Mouse (Mus musculus): ENCODE results near the gene Gm47995. TPM values are rescaled to one million over a fixed set of nuclear protein-coding genes. Genes with fewer than 3 reads are reported as not detected.
A peak's percentile ranks its signal among the peaks of the same experiment; 100 is the strongest.
"Not testable (repeated sequence)": the region's sequence is repeated elsewhere in the genome, so short reads cannot be mapped to it uniquely, and the experiment has no call there.

Gene Gm47995
- total RNA-seq (2015) (not detected in 2 replicates), total RNA-seq (2017) (not detected in 2 replicates)

DNA sequence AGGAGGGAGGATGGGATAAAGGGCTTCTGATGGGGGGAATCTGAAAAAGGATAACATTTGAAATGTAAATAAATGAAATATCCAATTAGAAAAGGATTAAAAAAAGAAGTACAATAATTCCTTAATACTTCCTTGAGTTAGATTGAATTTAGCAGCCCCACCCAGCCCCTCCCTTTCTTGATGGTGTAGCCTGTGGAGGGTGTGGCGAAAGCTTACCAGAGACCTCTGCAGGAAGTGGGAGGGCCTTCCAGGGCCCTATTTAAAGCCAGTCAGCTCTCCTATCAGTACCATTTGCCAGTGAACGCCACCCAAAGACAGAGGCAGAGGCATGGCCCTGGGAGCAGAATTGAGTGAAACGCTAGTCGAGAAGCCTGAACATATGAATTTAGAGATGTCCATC, at the start of gene Gm47995:
TSS of gene Gm47995 (plus strand) at position 329 of the 400 bp plus-strand sequence.
- peak; percentile 61 for ATAC-seq (replicated peaks; ENCODE audit: poor library complexity)

DNA sequence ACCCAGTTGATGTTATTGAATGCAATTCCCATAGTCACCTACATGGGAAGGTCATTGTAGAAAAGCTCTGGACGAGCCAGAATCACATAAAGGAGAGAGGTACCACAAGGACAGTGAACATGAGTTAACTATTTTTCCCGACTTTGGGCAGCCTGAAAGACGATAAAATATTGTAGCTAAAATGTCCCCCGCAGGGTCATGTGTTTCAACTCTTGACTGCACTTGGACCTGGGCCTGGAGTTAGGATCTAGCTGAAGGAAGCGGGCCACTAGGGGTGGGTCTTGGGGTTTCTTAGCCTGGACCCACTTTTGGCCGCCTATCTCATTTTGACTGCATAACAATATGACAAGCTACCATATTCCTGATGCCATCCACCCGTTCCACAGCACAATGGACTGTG, 48.0 kb upstream of the Gm47995 start:
- ATAC-seq (replicated peaks; ENCODE audit: poor library complexity) = no peak

DNA sequence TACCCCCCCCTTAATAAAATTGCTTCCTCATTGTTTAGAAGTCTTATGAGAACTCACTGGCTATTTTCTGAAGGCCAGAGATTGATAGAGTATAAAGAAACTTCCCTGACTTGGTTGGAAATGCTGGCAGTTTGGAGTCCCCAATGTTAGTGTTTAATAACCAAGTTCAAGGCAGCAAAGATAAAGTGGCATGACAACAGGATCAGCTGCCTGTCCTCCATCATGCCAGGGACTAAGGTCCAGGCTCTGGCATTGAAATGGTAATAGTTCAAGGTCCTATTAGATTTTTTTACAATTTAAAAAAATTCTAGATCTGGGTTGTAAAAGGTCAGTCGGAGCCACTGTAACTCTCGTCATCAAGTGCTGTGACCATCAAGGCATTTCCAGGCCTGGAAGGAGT, 47.2 kb upstream of the Gm47995 start:
- no peak for ATAC-seq (replicated peaks; ENCODE audit: poor library complexity)

DNA sequence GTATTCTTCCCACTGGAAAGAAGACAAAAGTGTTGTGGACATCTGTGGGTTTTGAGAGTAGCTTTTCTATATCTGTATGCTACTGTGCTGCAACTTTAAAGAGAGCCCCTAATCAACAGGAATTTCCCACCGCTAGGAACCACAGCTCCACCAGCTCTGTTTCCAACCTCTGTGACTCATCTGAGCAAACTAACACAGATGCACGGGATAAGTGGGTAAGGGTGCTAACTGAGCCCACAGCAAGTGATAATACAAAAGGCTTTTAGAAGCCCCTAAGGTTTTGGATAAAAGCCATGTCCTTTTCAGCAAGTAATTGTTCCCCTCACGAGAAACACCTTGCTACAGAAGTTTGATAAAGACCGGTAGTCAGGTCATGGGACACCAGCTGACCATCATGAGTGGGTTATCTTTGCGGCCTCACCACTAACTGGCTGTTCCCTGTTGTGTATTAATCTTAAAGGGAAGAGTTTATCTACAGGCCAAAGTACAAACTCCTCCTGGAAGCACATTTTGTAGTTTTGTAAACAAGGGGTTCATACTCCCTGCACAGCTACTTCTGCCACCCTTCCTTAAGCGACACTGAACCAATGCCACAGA, 45.1 kb upstream of the Gm47995 start:
- 0 out of 2 replicates have a peak, but pooled peaks have one; percentile 30 for ATAC-seq (replicated peaks; ENCODE audit: poor library complexity)

DNA sequence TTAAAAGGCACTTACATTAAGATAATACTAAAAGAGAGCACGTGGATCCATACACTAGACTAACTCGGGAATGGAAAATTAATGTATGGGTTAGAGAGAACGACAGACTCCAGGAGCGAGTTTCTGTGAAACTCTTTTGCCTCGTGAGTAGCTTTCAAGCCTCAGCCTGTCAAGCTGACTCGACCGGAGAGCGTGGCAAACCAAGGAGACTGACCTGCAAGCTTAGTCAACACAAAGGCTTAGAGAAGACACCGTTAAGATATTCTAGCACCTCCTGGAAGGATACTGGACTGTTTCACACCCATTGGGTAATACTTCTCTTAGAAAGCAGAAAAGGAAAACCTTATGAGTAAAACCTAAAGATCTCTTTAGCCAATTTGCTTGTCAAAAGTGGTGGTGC, 44.1 kb upstream of the Gm47995 start:
- not testable (repeated sequence) for ATAC-seq (replicated peaks; ENCODE audit: poor library complexity)

DNA sequence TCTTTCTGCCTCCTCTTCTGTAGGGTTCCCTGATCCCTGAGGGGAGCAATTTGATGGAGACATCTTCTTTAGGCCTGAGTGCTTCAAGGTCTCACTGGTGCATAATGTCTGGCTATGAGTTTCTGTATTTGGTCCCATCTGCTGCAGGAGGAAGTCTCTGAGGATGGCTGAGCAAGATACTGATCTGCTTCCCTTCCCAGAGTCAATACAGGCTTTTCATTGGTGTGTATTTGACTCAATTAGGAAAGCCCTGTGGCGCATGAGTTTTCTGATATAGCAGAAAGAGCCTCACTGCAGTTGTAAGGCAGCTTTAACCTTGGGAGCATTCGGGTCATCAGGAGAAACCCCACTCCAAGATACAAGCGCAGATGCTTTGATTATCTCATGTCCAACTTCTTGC, 42.1 kb upstream of the Gm47995 start:
- no peak for ATAC-seq (replicated peaks; ENCODE audit: poor library complexity)

DNA sequence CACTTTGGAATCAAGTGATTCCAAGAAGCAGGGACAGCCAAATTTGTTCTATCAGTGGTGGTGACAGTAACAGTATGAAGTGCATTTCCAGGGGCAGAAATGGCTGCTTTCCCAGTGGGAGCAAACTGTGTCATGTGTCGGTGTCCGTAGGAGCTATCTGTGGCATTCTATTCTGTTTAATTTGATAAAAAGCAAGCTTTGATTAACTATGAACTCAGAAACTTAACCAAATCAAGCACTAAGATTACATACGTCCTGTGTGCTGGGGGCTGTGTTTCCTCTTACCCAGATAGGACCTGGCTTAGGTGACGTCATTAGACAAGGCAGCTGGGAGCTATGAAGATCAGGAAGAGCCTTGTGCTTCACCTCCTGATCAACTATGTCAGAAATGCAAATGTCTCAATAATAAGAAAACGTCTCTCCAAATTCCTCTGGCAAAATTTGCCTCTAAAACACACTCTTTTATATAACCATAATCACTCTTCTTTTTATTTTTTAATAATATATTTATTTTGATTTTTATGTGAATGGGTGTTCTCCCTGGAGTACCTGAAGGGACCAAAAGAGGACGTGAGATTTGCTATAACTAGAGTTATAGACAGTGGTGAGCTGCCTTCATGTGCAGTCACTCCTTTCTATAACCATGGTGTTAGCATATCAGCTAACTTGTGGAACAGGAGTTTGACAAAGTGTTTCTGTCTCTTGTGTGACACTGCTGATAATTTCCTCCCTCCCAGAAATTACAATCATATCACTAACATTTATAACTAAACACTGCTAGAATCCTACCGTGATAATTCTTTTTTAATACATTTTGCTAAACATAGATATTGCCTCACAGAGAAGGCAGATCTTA, 41.2 kb upstream of the Gm47995 start:
- ATAC-seq (replicated peaks; ENCODE audit: poor library complexity) = peak; percentile 76

DNA sequence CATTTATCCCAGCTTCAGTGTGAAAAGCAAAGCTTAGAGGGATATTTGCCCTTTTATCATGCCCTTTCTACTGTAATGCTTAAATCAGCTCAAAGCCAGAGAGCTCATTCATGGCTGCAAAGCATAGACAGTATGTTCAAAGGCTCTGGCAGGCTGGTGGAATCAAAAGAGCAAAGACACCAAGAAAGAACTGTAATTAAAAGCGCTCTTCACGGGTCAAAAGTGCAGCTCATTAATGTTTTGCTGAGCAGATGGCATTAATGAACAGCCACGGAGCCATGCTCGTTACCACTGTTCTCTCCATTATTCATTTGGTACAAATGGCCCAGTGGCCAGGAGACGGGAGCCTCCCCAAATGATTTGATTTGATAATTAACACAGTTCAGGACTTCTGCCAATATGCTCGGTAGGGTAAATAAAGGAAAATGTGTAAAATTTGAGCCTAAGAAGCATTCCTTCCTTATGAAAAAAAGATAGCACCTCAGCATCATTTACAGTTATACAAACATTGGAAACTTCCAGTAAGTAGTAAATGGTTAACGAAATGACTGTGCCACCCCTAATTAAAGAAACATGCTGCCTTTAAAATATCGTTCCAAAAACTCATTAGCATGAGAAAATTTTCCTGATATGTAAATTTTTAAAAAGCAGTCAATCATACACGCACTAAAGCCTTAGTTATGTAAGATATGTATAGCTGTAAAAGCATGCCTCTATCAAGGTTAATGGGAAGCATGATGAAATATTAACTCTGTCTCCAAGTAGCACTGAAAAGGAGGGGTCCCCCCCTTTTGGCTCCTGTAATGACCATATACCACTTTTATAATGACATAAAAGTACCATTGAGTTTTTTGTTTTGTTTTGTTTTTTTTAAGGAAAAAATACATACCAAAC, 40.0 kb upstream of the Gm47995 start:
- no peak for ATAC-seq (replicated peaks; ENCODE audit: poor library complexity)

DNA sequence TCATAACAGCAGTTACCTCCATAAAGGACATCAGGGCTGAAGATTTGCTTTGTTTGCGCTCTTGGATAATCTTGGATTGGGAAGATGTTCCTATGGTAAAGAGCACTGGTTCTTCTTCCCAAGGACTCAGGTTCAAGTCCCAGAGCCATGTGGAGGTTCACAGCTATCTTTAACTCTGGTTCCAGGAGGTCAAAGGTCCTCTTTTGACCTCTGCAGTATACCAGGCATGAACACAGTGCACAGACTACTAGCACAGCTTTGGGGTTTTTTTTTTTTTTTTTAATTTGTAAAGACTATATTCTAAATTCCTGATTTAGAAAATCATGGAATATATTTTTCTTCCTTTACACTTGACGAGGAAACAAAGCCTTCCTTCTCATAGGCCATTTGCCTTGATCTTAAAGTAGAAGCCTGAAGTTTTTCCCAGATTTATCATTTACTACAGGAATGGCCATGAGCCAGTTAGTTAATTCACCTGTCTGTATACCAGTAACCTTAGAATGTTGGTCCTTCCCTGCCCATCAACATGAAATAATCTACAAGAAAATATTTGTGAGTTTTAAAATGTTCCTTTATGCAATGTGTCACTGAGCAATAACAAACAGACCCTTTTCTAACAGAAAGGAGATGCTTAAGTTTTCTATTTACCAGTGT, 39.3 kb upstream of the Gm47995 start:
- no peak for ATAC-seq (replicated peaks; ENCODE audit: poor library complexity)

DNA sequence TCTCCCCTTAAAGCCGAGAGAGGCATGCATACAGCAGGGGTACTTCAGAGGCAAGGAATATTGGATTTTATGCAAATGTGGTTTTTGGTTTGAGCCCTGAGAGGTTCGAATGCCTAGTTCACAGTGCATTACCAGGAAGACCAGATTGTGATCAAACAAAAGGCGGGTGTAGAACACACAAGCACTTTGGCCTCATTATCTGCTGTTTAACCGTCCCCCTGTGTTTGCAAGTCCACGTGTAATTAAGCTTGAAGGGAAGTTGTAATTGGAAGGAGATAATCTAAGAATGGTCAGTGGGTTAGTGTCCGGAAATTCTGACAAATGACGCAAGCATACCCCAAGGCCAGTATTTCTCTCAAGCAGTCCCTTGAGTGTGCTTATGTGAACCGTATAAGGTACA, 32.2 kb upstream of the Gm47995 start:
- ATAC-seq (replicated peaks; ENCODE audit: poor library complexity) = 0 out of 2 replicates have a peak, but pooled peaks have one; percentile 40

DNA sequence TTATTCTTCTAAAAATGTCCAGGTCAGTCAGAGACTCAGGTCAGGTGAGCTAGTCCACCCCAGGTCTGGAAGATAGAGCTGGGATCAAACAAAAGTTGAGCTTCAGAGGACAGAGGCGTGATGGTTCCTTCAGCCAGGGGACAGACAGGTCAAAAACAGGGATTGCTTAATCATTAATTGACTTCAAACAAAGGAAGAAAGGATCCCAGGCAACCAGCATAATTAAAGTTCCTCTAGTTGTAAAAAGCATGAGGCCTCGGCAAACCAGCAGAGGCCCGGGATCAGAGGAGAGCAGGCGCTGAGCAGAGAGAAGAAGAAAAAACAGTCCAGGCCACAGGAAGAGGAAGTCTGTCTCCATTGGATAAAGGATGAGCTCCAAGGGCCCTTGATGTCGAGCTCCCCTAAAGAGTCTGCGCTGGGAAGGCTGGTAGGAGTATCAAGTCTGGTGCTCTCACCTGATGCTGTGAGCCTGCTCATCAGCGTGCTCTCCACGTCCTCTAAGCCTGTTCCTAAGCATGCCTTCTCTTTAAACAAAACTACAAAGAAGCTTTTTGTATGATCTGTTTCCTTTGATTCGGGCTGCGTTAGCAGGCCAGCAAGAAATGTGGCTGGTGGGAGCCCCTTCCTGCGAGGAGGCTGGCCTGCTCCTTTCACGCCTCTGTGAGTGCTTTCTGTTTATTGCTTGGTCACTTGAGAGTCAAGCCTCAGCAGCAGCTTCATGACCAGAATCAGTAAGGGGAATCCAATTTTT, 30.8 kb upstream of the Gm47995 start:
- ATAC-seq (replicated peaks; ENCODE audit: poor library complexity) = peak; percentile 21; the same call in 1 of the 2 replicates

DNA sequence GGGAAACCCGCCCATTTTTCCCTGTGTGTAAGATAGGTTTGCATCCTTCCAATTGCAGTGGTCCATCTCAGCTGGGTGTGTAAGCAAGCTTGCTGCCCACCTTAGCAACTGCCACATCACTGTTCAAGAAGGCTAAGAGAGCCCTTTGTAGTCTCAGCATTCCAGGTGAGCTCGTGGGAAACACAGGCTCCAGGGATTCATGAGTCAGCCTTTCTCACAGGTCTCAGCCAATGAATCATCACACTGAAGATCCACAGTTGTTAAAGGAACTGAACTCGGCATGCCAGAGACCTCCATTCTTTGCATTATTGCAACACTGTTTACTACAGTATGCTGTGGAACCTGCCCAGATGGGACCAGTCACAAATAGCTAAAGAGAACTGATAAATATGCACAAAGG, 29.6 kb upstream of the Gm47995 start:
- ATAC-seq (replicated peaks; ENCODE audit: poor library complexity) = no peak

DNA sequence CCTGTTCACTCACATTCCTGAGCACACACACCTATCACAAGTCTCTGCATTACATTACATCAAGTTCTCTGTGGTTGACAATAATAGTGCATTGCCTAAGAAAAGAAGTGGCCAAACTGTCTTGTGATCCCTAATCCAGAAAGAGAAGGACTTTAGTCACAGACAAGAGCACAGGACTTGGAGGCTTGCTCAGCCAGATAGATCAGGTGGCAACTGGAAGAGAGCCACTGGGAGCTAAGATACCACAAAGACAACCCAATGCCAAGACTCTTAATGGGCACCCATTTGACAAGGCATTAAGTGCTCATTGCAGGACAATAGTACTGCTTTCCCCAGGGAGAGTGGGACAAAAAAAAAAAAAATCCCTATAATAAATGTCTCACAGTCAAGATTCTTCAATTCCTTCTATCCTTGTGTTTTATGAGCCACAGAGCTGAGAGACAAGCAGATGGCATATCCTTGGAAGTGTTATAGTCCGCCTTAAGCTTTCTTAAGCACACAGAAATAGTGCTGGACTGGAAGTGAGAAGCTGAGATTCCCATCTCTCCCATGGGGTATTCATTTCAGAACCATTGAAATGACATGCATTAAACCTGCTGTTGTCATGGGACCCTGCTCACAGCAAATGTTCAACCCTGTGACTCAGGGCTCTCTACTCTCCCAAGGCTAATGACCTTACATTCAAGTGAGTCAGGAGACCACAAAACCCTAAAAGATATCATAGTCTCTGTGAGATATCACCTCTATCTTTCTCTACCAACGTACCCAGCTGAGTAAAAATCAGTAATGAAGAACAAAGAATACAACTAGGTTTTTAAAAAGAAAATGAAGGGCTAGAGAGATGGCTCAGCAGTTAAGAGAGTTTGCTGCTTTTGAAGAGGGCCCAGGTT, 26.4 kb upstream of the Gm47995 start:
- no peak; the same call in 1 of the 2 replicates for ATAC-seq (replicated peaks; ENCODE audit: poor library complexity)

DNA sequence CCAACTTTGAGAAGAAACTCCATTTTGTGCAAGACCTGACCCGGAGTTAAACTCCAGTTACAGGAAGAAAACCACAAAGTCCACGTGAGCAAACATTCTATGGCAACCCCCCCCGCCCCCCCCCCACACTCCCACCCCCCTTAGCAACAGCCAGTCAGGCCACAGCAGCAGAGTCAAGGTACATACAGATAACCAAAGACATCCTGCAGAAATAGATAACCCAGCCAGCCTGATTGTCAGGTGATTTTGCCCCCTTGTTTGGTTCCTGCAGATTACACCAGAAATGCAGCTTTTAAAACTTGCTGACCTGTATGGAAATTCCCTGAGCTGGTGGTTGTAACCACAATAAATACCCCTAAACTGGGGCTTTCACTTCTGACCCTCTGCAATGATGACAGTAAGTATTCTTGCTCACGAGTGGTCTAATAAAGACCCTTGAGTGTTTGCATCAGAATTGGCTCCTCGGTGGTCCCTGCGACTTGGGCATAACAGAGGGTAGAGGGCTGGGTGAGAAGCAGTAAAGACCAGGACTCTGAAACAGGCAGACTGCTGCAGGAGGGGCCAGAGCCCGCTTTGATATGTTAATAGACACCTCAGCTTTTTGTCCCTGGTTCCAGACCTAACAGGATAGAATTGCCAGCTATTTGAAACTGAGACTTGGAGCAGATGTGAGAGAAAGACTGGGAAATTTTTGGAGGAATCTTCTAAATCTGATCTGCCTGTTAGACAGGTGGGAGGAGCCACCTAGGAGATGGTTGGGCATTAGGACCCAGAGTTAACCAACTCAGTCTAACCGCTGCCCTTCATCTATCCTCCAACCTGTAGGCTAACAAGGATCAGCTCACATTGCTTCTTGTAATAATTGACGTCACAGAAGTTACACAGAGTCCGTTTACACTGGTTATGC, 21.0 kb upstream of the Gm47995 start:
- ATAC-seq (replicated peaks; ENCODE audit: poor library complexity) = peak; percentile 85

DNA sequence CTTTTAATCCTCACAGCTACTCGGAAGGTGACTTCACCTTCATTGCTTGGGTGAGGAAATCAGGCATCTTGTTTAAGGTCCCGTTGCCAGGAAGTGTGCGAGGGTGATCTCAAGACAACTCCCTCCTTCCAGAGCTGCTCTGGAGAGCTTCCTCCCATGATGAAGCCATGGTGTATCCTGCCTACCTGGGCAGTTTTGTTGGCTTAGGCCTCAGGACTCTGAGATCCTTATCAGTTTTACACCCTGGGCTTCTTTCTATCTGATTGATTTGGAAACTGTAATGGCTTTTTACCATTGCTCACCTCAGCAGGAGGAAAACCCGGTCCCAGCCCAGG, 20.3 kb upstream of the Gm47995 start:
- no peak; the same call in 1 of the 2 replicates for ATAC-seq (replicated peaks; ENCODE audit: poor library complexity)

DNA sequence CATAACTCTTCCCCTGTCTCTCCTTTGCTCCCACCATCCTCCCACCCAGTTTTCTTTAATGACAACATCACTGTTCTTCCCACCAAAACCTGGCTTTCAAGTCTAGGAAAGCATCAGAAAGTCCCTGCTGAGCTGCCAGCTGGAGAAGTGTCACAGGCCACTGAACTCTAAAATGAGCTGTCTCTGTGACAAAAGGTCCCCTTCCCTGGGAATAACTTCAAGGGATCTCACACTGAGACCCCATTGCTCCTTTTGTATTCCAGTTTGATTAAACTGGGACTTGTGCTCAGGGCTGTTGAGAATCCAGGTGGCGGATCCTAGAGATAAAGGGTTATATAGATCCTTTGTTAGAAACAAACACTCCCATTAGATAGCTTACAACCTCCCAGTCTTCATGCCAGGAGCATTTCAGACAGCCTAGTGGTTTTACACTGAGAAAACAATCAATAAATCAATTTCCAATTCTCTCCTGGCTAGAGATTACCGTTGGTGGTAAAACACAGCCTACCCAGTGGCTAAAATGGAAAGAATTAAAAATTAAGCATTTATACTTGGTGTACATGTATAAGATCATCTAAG, 19.7 kb upstream of the Gm47995 start:
- no peak for ATAC-seq (replicated peaks; ENCODE audit: poor library complexity)

DNA sequence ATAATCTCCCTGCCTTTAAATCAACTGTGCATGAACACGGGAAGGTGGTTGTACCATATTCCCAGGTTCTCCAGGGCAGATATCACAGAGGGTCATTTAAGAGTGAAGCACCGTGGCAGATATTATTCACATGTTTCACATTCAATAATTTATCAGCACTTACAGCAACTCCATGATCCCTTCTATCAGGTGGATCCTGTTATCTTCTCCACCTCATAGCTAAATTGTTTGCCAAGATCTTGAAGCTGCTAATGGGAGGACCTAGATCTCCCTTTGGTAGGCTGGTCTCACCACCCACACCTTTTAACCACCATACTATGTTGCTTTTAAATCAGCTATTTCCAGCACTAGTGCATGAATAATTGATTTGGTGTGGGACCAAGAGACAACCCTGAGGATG, 18.1 kb upstream of the Gm47995 start:
- ATAC-seq (replicated peaks; ENCODE audit: poor library complexity) = peak; percentile 33

DNA sequence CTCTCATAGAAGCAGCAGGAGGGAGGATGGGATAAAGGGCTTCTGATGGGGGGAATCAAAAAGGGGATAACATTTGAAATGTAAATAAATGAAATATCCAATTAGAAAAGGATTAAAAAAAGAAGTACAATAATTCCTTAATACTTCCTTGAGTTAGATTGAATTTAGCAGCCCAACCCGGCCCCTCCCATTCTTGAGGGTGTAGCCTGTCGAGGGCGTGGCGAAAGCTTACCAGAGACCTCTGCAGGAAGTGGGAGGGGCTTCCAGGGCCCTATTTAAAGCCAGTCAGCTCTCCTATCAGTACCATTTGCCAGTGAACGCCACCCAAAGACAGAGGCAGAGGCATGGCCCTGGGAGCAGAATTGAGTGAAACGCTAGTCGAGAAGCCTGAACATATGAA, 16.0 kb upstream of the Gm47995 start, which contains the start of gene Gm47985:
TSS of gene Gm47985 (plus strand) at position 272 of the 400 bp plus-strand sequence.
- ATAC-seq (replicated peaks; ENCODE audit: poor library complexity) = 0 out of 2 replicates have a peak, but pooled peaks have one; percentile 31
